Mouse (Mus musculus): ENCODE results near the gene P2ry6. TPM values are rescaled to one million over a fixed set of nuclear protein-coding genes. Genes with fewer than 3 reads are reported as not detected.

P2ry6 gene
- polyA plus RNA-seq, 1 experiment from 2014 or later: 4.1 TPM

DNA sequence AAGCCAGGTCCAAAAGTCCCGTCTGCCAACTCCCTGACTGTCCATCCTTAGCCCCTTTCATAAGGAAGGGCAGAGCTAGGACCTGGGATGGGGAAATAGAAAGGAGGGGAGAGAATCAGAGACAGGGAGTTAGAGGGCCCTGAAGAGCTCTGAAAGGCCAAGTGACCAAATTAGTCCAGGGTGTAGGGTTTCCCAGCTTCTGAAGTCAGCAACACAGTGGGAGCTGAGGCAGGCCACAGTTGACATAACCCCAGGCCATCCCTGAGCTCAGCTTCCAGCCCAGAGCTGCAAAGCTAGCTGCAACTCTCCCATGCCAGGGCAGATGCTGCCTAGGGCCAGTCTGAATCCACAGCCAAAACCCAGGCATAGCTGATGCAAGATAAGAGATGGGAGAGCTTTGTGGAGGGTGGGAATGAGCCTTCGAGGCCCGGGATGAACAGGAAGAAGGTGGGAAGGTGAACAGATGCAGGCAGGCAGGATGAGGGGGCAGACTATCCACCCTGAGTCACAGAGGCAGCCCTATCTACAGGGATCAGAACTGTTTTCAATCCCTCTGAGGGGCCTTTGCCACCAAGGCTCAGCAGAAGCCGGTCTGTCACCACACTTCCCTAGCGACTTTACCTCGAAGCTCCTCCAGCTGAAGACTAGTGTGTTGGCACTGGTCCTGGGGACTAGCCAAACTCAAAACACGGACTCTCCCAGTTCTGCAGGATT, 47.0 kb downstream of the P2ry6 start:
- peaks cover 33% of the 10 kb centered on the region for H3K4me1 ChIP-seq (replicated peaks)

GRCm38 (mm10) chr7:100926311-100926923, 48.0 kb downstream of the P2ry6 start:
- WGBS (ENCODE audit: insufficient replicate concordance): 29% methylated on average over 12 of the region's 12 CpGs
- Histone ChIP-seq H3K36me3 (replicated peaks) (no peaks in the 10 kb centered on the region), H3K9me3 (replicated peaks) (no peaks in the 10 kb centered on the region), H3K27me3 (peaks cover 67% of the 10 kb centered on the region), H3K27ac (replicated peaks) (no peak overlapping the region), H3K4me2 (peak overlapping the region; percentile 16), H3K9ac (no peak overlapping the region), H3K4me1 (replicated peaks) (peaks cover 23% of the 10 kb centered on the region), H3K4me3 (replicated peaks) (0 out of 2 replicates have a peak overlapping the region, but pooled peaks have one; percentile 14)
- ATAC-seq (ENCODE audit: insufficient read depth): no peak

More for the DNA sequence above, 47.0 kb downstream of the P2ry6 start:
- no peak for ATAC-seq (ENCODE audit: insufficient read depth)
- H3K27me3 ChIP-seq: peaks cover 77% of the 10 kb centered on the region
- no peaks in the 10 kb centered on the region for H3K9me3 ChIP-seq (replicated peaks)
- peak overlapping the region; percentile 14; the same call in 1 of the 2 replicates for H3K4me3 ChIP-seq (replicated peaks)
- no peaks in the 10 kb centered on the region for H3K36me3 ChIP-seq (replicated peaks)
- no peak overlapping the region for H3K9ac ChIP-seq
- H3K4me2 ChIP-seq: peak overlapping the region; percentile 16
- no peak overlapping the region for H3K27ac ChIP-seq (replicated peaks)
- WGBS (ENCODE audit: insufficient replicate concordance): 29% methylated on average over 7 of the region's 7 CpGs

DNA sequence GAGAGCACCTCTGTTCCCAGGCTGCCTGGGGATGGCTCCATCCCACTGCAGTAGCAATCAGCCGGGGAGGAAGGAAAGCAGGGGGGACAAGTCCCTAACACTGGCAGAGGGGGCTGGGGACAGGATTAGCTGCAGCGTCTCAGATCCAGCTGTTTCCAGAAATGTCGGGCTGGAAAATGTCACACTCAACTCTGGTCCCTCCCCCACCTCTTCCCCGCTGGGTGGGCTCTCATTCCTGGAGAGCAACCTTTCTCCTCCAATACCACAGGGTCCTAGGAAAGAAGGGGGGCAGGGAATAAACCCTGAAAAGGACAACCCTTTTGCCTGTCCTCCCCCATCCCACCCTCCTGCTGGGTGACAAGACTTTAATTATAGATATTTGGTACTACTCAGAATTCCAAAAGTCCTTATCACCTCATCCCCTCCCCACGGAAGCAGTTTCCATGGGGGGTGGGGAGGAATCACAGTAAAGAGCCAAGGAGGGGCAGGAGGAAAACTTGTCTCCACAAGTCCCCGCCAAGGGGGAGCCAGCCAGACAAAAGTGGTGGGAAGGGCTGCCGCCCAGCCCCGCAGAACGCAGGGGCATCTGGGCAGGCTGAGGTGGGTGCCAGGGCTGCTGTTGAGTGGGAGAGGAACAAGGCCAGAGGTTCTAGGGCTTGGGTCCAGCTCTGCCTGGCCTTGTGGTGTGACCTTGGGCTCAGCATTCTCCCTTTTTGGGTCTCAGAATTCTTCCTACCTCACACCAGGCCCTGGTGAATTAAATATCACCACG, 49.6 kb downstream of the P2ry6 start:
- Histone ChIP-seq H3K4me1 (replicated peaks) (peaks cover 17% of the 10 kb centered on the region), H3K4me3 (replicated peaks) (no peak overlapping the region), H3K9ac (no peak overlapping the region), H3K27me3 (peaks cover 51% of the 10 kb centered on the region), H3K27ac (replicated peaks) (no peak overlapping the region), H3K4me2 (no peak overlapping the region), H3K9me3 (replicated peaks) (no peaks in the 10 kb centered on the region), H3K36me3 (replicated peaks) (no peaks in the 10 kb centered on the region)
- 61% methylated on average over 10 of the region's 10 CpGs for WGBS (ENCODE audit: insufficient replicate concordance)
- ATAC-seq (ENCODE audit: insufficient read depth): no peak

- Histone ChIP-seq H3K27me3 (peaks cover 45% of the 10 kb centered on the region), H3K4me3 (replicated peaks) (no peak overlapping the region), H3K27ac (replicated peaks) (no peak overlapping the region), H3K4me1 (replicated peaks) (peaks cover 24% of the 10 kb centered on the region), H3K4me2 (no peak overlapping the region), H3K36me3 (replicated peaks) (no peaks in the 10 kb centered on the region), H3K9ac (no peak overlapping the region), H3K9me3 (replicated peaks) (no peaks in the 10 kb centered on the region)
- WGBS (ENCODE audit: insufficient replicate concordance): 68% methylated on average over 5 of the region's 5 CpGs
- no peak for ATAC-seq (ENCODE audit: insufficient read depth)
Observed at GRCm38 (mm10) chr7:100924200-100924599, 50.2 kb downstream of the P2ry6 start.

- H3K4me1 ChIP-seq (replicated peaks): peaks cover 28% of the 10 kb centered on the region
- no peak overlapping the region for H3K9ac ChIP-seq
- H3K36me3 ChIP-seq (replicated peaks): no peaks in the 10 kb centered on the region
- 59% methylated on average over 4 of the region's 4 CpGs for WGBS (ENCODE audit: insufficient replicate concordance)
- no peaks in the 10 kb centered on the region for H3K9me3 ChIP-seq (replicated peaks)
- no peak overlapping the region for H3K4me3 ChIP-seq (replicated peaks)
- H3K4me2 ChIP-seq: no peak overlapping the region
- peaks cover 32% of the 10 kb centered on the region for H3K27me3 ChIP-seq
- H3K27ac ChIP-seq (replicated peaks): no peak overlapping the region
- no peak for ATAC-seq (ENCODE audit: insufficient read depth)
Observed at GRCm38 (mm10) chr7:100922907-100923306, 51.5 kb downstream of the P2ry6 start.

- H3K4me3 ChIP-seq (replicated peaks): no peak overlapping the region
- no peak overlapping the region for H3K27ac ChIP-seq (replicated peaks)
- H3K9me3 ChIP-seq (replicated peaks): no peaks in the 10 kb centered on the region
- no peak for ATAC-seq (ENCODE audit: insufficient read depth)
- H3K4me1 ChIP-seq (replicated peaks): peaks cover 16% of the 10 kb centered on the region
- H3K9ac ChIP-seq: no peak overlapping the region
- H3K27me3 ChIP-seq: peaks cover 16% of the 10 kb centered on the region
- 66% methylated on average over 5 of the region's 5 CpGs for WGBS (ENCODE audit: insufficient replicate concordance)
- no peak overlapping the region for H3K4me2 ChIP-seq
- no peaks in the 10 kb centered on the region for H3K36me3 ChIP-seq (replicated peaks)
Observed at GRCm38 (mm10) chr7:100921289-100921688, 53.2 kb downstream of the P2ry6 start.

GRCm38 (mm10) chr7:100919809-100920107, 54.7 kb downstream of the P2ry6 start:
- H3K4me3 ChIP-seq (replicated peaks): no peak overlapping the region
- H3K27me3 ChIP-seq: 0 out of 2 replicates have a peak, but pooled peaks cover under 1% of the 10 kb centered on the region
- H3K4me2 ChIP-seq: no peak overlapping the region
- H3K27ac ChIP-seq (replicated peaks): no peak overlapping the region
- H3K4me1 ChIP-seq (replicated peaks): peaks cover 13% of the 10 kb centered on the region
- no peaks in the 10 kb centered on the region for H3K9me3 ChIP-seq (replicated peaks)
- no peak for ATAC-seq (ENCODE audit: insufficient read depth)
- no peaks in the 10 kb centered on the region for H3K36me3 ChIP-seq (replicated peaks)
- no peak overlapping the region for H3K9ac ChIP-seq
- WGBS (ENCODE audit: insufficient replicate concordance): 39% methylated on average over 2 of the region's 2 CpGs

- H3K4me1 ChIP-seq (replicated peaks): peaks cover 13% of the 10 kb centered on the region
- ATAC-seq (ENCODE audit: insufficient read depth): 0 out of 2 replicates have a peak, but pooled peaks have one; percentile 19
- no peak overlapping the region for H3K4me2 ChIP-seq
- no peak overlapping the region for H3K27ac ChIP-seq (replicated peaks)
- WGBS (ENCODE audit: insufficient replicate concordance): 53% methylated on average over 7 of the region's 7 CpGs
- H3K27me3 ChIP-seq: no peaks in the 10 kb centered on the region
- no peaks in the 10 kb centered on the region for H3K9me3 ChIP-seq (replicated peaks)
- no peaks in the 10 kb centered on the region for H3K36me3 ChIP-seq (replicated peaks)
- no peak overlapping the region for H3K4me3 ChIP-seq (replicated peaks)
- no peak overlapping the region for H3K9ac ChIP-seq
Observed at GRCm38 (mm10) chr7:100919006-100919808, 55.2 kb downstream of the P2ry6 start.

DNA sequence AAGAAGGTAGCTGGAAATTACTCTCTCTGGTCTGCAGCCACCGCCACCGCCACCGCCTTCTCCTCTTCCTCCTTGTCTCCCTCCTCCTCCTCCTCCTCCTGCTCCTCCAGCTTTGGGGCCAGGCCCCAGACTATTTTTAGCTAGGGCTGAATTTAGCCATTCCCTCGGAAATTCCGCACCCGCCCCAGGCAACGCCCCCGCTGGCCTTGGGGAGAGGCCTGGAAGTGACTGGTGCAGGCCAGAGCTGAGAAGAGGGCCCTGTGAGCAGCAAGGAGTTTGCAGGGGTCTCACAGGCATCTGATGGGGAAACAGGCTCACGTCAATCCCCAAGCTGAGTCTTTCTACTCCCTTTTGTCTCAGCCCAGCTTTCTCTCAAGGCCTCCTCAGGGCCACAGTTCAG, 56.3 kb downstream of the P2ry6 start:
- 51% methylated on average over 9 of the region's 9 CpGs for WGBS (ENCODE audit: insufficient replicate concordance)

DNA sequence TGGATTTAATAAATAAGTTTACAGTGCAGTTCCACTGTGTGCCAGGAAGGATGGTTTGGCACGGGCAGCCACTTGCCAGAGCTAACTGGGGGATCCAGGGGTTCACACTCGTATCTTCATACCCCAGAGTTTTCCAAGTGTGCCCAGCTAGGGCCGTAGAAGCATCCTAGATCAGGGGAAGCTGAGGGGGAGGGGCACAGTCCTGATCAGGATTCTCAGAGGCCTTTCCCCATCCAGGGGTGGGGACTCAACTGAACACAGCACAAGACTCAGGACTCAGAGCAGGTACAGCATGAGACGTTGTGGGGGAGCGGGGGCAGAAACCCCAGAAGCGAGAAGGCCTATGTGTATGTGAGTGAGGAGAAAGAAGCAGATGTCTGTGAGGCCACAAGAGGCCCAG, 56.7 kb downstream of the P2ry6 start:
- Histone ChIP-seq H3K9ac (no peak overlapping the region), H3K4me1 (replicated peaks) (peaks cover 13% of the 10 kb centered on the region), H3K4me2 (no peak overlapping the region)

More for the DNA sequence above, 56.3 kb downstream of the P2ry6 start:
- H3K27ac ChIP-seq (replicated peaks): no peak overlapping the region
- no peak overlapping the region for H3K4me2 ChIP-seq
- H3K27me3 ChIP-seq: no peaks in the 10 kb centered on the region
- no peaks in the 10 kb centered on the region for H3K9me3 ChIP-seq (replicated peaks)
- no peak for ATAC-seq (ENCODE audit: insufficient read depth)
- no peak overlapping the region for H3K9ac ChIP-seq
- H3K36me3 ChIP-seq (replicated peaks): no peaks in the 10 kb centered on the region
- no peak overlapping the region for H3K4me3 ChIP-seq (replicated peaks)
- peaks cover 13% of the 10 kb centered on the region for H3K4me1 ChIP-seq (replicated peaks)

More for the DNA sequence above, 56.7 kb downstream of the P2ry6 start:
- H3K9me3 ChIP-seq (replicated peaks): no peaks in the 10 kb centered on the region
- no peak overlapping the region for H3K27ac ChIP-seq (replicated peaks)
- ATAC-seq (ENCODE audit: insufficient read depth): no peak
- 55% methylated on average over 6 of the region's 6 CpGs for WGBS (ENCODE audit: insufficient replicate concordance)
- H3K4me3 ChIP-seq (replicated peaks): no peak overlapping the region
- H3K27me3 ChIP-seq: no peaks in the 10 kb centered on the region
- H3K36me3 ChIP-seq (replicated peaks): no peaks in the 10 kb centered on the region
